Mouse (Mus musculus) myocyte (in vitro differentiated cells): ENCODE data around the gene Best2.

Experiments
- CEBPB ChIP-seq: IDR thresholded peaks from 2 replicates; pipeline ENCODE4 v1.6.1; 2011; ENCODE audit warnings: mild to moderate bottlenecking, moderate library complexity; ENCODE audit not compliant: poor library complexity, insufficient read depth, severe bottlenecking
- E2F4 ChIP-seq: IDR thresholded peaks from one replicate; pipeline ENCODE4 v1.6.1; 2011; ENCODE audit warnings: mild to moderate bottlenecking, control low read depth, moderate library complexity; ENCODE audit not compliant: insufficient read depth
- MAX ChIP-seq: IDR thresholded peaks from one replicate; pipeline ENCODE4 v1.6.1; 2011; ENCODE audit warnings: low read depth, mild to moderate bottlenecking, control low read depth
- MYOD1 ChIP-seq, 3 experiments: IDR thresholded peaks; one replicate each; pipeline ENCODE4 v1.6.1; 2011; ENCODE audit warnings: control low read depth in 2 of 3, low read depth in 2 of 3, mild to moderate bottlenecking in 2 of 3, moderate library complexity in 1 of 3; ENCODE audit not compliant: insufficient read length in 2 of 3, control insufficient read depth in 1 of 3
- MYOG ChIP-seq, 3 experiments: IDR thresholded peaks; one replicate each; pipeline ENCODE4 v1.6.1; 2011; ENCODE audit warnings: control low read depth in 2 of 3, low read depth in 2 of 3, mild to moderate bottlenecking in 2 of 3; ENCODE audit not compliant: insufficient read length in 2 of 3, control insufficient read depth in 1 of 3, insufficient read depth in 1 of 3
- POLR2A ChIP-seq: IDR thresholded peaks from one replicate; pipeline ENCODE4 v1.6.1; 2011; ENCODE audit warnings: low read depth, mild to moderate bottlenecking, control low read depth, moderate library complexity; ENCODE audit not compliant: insufficient read length
- POLR2AphosphoS2 ChIP-seq: IDR thresholded peaks from one replicate; pipeline ENCODE4 v1.6.1; 2011; ENCODE audit warnings: low read depth, control low read depth; ENCODE audit not compliant: insufficient read length
- REST ChIP-seq: IDR thresholded peaks from one replicate; pipeline ENCODE4 v1.6.1; 2011; ENCODE audit warnings: mild to moderate bottlenecking, control low read depth, moderate library complexity; ENCODE audit not compliant: insufficient read depth, insufficient read length
- SRF ChIP-seq: IDR thresholded peaks from one replicate; pipeline ENCODE4 v1.6.1; 2011; ENCODE audit warnings: low read depth; ENCODE audit not compliant: control insufficient read depth, insufficient read length
- TCF12 ChIP-seq: IDR thresholded peaks from one replicate; pipeline ENCODE4 v1.6.1; 2011; ENCODE audit warnings: mild to moderate bottlenecking, control low read depth; ENCODE audit not compliant: poor library complexity, insufficient read depth, severe bottlenecking
- TCF3 ChIP-seq: IDR thresholded peaks from one replicate; pipeline ENCODE4 v1.6.1; 2011; ENCODE audit warnings: low read depth, control low read depth; ENCODE audit not compliant: insufficient read length
- USF1 ChIP-seq: IDR thresholded peaks from one replicate; pipeline ENCODE4 v1.6.1; 2011; ENCODE audit warnings: low read depth, mild to moderate bottlenecking, control low read depth, moderate library complexity

GRCm38 (mm10) chr8:84984294-84985048 is 29.9 kb downstream of the Best2 start:
- TF ChIP-seq CEBPB: no peak
- no peak for TF ChIP-seq MAX
- peak; percentile 30 for TF ChIP-seq POLR2A
- TF ChIP-seq USF1: no peak
- TF ChIP-seq TCF12: no peak
- TF ChIP-seq E2F4: no peak
- TF ChIP-seq REST: no peak
- TF ChIP-seq MYOD1 (IDR thresholded peaks at IDR 0.05; ENCODE audit: control insufficient read depth in 1 of 3, insufficient read length in 2 of 3, low read depth in 2 of 3): no peak
- peak; percentile 23 for TF ChIP-seq POLR2AphosphoS2
- TF ChIP-seq MYOG (IDR thresholded peaks at IDR 0.05; ENCODE audit: control insufficient read depth in 1 of 3, insufficient read depth in 1 of 3, insufficient read length in 2 of 3, low read depth in 2 of 3): no peak
- no peak for TF ChIP-seq SRF
- TF ChIP-seq TCF3: no peak
